Mouse (Mus musculus) CD4-positive helper T cell, adult 2 months (primary cell): ENCODE measurements around the gene Anxa8.

ENCODE experiments used
- DNase-seq: peaks from one replicate; pipeline ENCODE4 v3.0.0-alpha.2; 2012; ENCODE audit warnings: low read depth, missing footprints, low spot score

Gene Anxa8

DNA sequence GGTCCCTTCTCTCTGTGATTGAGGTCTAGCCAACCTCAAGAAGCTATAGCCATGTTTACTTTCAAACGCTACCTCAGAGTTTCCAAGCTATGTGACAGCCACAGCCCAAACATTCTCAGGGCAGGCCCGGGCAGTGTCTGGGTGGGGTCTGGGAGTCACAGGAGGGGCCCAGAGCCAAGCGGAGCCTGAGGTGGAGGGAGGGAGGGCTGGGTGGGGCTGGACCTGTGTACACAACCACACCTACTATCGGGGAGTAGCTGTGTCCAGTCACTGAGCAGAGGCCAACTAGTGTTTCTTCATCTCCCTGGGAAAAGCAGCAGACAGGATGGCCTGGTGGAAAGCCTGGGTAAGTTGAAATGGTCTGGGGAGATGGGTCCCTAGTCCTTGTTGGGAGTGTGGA, at the start of gene Anxa8:
TSS of gene Anxa8 (plus strand) at position 251 of the 400 bp plus-strand sequence.
- DNase-seq: no peak

DNA sequence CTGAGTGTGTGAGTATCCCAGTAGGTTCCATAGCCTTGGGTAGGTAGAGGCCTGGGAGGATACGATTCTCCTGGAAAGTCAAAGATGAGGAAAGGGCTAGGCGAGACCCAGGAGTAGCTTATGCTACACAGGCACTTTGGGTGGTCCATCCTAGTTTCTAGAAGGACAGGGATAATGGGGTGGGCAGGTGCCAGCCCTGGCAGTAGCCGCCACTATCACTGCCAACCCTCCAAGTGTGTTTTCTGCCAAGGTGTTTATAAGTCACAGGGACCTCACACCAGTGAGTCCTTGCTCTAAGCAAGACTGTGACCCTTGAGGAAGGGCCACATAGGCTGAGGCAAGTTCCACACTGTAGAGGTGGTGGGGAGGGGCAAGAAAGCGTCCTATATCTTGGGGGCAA, 44.5 kb upstream of the Anxa8 start:
- no peak for DNase-seq

DNA sequence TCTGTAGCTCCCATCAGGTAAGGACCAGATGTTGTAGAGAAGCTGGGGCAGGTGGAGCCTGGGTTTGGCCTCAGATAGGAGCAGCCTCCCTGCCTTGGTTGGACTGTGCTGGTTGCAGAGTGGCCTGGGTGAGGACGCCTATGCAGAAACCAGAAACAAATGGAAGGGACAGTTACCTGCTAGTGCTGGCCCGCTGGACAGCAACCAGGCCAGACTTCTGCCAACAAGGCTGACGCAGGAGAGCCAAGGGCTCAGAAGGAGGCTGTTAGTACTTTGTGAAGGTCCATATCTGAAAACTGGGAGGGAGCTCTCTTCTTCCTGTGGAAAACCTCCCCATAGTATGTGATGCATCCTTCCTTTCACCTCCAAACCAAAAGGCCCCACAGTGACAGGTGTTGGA, 42.4 kb upstream of the Anxa8 start:
- DNase-seq: no peak

- no peak for DNase-seq
Observed at GRCm38 (mm10) chr14:34050101-34050779, 35.5 kb upstream of the Anxa8 start.

GRCm38 (mm10) chr14:34052516-34052915, 33.3 kb upstream of the Anxa8 start, which contains the start of gene Antxrl:
Antxrl (plus strand) TSS chr14:34052707.
- DNase-seq: no peak

GRCm38 (mm10) chr14:34071665-34072064, 14.1 kb upstream of the Anxa8 start:
- no peak for DNase-seq

GRCm38 (mm10) chr14:34075346-34075745, 10.4 kb upstream of the Anxa8 start:
- no peak for DNase-seq

DNA sequence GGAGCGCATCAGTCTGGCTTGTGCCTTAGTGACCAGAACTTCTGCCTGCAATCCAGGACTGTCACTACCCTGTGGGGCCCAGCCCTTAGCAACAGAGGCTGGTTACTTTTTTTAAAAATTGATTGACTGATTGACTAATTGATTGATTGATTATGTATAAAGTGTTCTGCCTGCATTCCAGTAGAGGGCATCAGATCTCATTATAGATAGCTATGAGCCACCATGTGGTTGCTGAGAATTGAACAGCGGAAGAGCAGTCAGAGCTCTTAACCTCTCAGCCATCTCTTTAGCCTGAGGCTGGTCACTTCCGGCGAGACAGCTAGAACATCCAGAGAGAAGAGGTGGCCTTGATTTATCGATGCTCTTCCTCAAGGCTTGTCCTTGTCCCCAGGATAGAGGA, 8.6 kb upstream of the Anxa8 start:
- DNase-seq: no peak

DNA sequence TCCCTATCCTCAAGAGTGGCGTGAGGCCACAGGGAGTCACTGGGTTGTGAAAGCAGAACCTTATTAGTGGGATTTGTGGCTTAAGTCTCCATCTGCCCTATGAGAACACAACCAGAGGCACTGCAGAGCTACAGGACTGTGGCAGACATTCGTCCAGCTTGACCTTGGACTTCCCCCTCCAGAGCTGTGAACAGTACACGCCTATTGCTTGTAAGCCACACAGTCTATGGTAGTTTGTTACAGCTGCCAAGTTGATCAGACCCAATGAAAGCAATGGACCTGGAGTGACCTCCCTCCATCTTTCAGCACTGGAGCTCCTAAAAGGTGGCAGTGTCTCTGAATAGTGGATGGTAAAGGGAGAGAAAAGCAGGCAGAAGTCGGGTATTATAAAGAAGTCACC, 7.5 kb upstream of the Anxa8 start:
- DNase-seq: no peak

DNA sequence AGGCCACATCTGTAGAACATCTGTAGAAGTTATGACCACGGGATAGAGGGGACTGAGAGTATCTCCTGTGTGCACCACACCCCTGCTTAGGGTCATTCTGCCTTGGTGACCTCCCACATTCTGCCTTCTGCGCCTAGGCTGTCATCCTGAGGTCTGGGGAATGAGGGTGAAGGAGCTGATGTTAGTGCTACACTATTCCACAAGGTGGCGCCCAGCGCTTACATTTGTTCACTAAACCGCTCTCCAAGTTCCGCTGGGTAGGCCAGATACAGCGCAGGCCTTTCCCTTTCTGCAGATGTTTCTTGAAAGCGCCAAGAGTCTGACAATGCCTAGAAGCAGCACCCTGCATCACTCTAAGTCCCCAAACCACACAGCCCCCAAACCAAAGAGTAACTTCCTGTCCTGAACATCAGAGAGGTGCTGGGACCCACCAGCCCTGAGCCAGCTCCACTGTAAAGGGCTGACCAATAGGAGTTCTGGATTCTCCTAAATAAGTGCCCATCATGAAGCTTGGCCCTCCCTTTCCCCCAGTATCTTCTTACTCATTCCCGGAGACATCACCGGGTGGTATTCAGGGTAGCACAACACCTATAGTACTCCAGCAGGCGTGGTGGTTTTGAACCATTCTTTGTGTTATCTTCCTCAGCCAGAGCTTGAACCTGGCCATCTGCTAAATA, 5.3 kb upstream of the Anxa8 start:
- DNase-seq: peak; percentile 28

DNA sequence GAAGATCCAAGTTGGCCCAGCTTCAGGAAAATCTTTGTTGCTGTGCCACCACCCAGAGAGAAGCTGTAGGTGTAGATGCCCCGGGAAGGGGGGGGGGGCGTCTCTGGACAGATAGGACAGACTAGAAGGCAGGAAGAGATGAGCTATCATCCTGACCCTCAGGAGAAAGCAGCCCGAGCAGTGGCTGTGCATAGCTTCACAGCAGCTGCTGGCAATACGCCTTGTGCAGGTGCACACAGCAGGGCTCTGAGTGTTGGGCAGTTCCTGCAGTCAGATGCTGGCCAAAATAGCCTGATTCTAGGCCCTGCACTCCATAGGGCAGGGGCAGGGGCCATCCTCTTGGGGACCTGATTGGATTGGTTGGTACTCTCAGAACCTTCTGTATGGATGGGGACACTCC, 1.0 kb downstream of the Anxa8 start:
- DNase-seq: no peak

- no peak for DNase-seq
Observed at GRCm38 (mm10) chr14:34087856-34088398, 2.1 kb downstream of the Anxa8 start.

DNA sequence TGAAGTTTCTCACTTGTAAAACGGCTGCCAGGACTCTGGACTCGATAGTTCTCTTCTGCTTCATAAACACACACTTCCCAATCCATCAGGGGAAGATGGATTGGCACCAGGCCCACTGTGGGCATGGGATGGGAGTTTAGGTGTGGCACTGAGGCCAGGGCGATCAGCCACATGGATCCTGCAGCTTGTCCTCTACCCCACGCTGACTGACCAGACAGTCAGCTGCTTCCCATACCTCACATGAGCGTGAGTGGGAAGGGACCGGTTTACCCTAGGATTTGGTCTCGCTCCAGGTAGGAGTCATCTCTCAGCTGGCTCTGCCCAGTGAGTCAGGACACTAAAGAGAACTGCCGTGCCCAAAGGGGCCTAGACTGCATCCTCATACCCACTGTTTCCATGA, 4.0 kb downstream of the Anxa8 start:
- no peak for DNase-seq

- DNase-seq: no peak
Observed at GRCm38 (mm10) chr14:34091475-34091874, 5.7 kb downstream of the Anxa8 start.

GRCm38 (mm10) chr14:34092856-34093255, 7.1 kb downstream of the Anxa8 start:
- no peak for DNase-seq

DNA sequence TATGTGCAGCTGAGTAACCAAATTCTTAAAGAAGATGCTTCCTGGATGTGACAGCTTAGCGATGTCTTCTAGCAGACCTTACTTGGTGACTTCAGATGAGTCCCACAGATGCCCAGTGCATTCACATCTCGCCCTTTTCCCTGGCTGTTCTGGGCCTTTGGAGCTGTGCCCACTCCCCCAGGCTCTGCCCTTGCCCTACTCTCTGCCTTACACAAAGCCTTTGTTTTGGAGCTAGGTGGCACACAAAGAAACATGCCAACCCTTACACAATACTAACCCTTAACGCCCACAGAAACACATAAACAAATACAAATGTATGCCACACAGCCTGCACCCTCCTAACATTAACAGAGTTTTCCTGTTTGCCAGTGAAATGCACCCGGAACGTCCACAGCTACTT, 10.4 kb downstream of the Anxa8 start:
- DNase-seq: no peak

GRCm38 (mm10) chr14:34102601-34103000, 16.8 kb downstream of the Anxa8 start, which contains the start of gene A630023A22Rik:
A630023A22Rik (minus strand) TSS chr14:34102754.
- DNase-seq: no peak

DNA sequence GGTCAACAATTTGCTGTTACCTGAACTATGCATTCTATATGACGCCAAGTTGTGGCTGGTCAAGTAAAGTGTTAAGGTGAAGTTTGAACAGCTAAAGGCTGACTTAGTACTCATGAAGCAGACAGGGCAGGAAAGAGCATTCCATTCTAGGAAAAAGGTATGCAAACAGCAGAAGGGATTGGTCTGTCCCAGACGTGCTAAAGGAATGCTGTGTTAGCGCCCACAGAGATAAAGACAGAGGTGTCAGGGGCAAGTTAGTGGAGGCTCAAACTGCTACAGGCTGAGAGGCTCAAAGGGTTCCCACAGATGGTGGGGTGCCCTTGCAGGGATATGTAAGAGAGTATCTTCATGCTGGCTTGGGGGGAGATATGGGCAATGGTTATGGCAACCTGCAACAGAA, 18.1 kb downstream of the Anxa8 start:
- no peak for DNase-seq

DNA sequence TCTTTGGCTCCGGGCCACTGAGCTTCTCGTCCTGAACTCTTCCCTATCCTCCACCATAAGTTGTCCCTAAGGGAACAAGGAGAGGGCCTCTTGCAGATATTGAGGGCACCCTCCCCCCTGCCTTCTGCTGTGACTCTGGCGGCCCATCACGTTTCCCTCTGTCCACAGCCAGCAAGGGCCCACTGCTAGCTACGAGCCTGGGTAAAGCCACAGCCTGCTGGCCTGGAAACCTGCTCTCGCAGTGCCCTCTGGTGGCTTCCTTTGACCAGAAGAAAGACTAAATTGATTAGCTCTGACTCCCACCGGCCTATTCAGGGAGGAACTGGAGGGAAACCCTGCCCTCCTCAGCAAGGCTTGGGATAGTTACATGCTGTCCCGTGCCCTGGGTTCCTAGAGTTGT, 19.1 kb downstream of the Anxa8 start:
- DNase-seq: no peak

GRCm38 (mm10) chr14:34106389-34107062, 20.7 kb downstream of the Anxa8 start:
- no peak for DNase-seq

DNA sequence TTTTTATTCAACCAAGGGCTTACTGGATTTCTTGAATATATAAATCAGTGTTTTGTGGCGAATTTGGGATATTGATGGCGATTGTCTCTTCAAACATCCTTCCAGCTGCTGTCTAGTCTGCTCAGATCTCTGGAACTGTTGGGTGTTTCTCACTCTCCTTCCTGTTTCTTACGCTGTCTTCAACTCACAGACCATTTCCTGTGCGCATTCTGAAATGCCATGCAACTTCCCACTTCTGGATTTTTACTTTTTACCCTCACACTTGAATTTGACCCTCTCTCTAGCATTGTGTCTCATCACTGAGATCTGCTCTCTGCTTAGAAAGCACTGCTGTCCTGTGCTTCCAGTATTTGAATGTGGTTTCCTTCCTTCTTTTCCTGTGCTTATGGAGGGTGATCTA, 21.8 kb downstream of the Anxa8 start:
- no peak for DNase-seq

GRCm38 (mm10) chr14:34114311-34114710, 28.5 kb downstream of the Anxa8 start:
- no peak for DNase-seq
